Mouse (Mus musculus): ENCODE results near the gene Zfp970. TPM values are rescaled to one million over a fixed set of nuclear protein-coding genes. Genes with fewer than 3 reads are reported as not detected.

The Zfp970 gene
- total RNA-seq, 2 experiments from 2014 or later, result not detected

Other genes with a start within 250 kb of the Zfp970 start
- gene Gm14409, start 197.7 kb upstream of the Zfp970 start, total RNA-seq (2015; ENCODE audit: low replicate concordance), result not detected in 2 replicates
- not detected in 2 replicates for gene Gm14409, start 197.7 kb upstream of the Zfp970 start, total RNA-seq (2017; ENCODE audit: low replicate concordance)
- gene Gm14412, start 140.4 kb upstream of the Zfp970 start, total RNA-seq (2015; ENCODE audit: low replicate concordance), result not detected in 2 replicates
- gene Gm14412, start 140.4 kb upstream of the Zfp970 start, total RNA-seq (2017; ENCODE audit: low replicate concordance), result not detected in 2 replicates
- gene Gm14418, start 66.4 kb upstream of the Zfp970 start, total RNA-seq (2015; ENCODE audit: low replicate concordance), result not detected in 2 replicates
- not detected in 2 replicates for gene Gm14418, start 66.4 kb upstream of the Zfp970 start, total RNA-seq (2017; ENCODE audit: low replicate concordance)
- not detected in 2 replicates for gene Gm14403, start 33.5 kb downstream of the Zfp970 start, total RNA-seq (2015; ENCODE audit: low replicate concordance)
- gene Gm14403, start 33.5 kb downstream of the Zfp970 start, total RNA-seq (2017; ENCODE audit: low replicate concordance), result not detected in 2 replicates
- not detected in 2 replicates for gene Gm14406, start 113.5 kb downstream of the Zfp970 start, total RNA-seq (2015; ENCODE audit: low replicate concordance)
- not detected in 2 replicates for gene Gm14406, start 113.5 kb downstream of the Zfp970 start, total RNA-seq (2017; ENCODE audit: low replicate concordance)